Mouse (Mus musculus): ENCODE data around the gene Gm16503.
"Not testable (repeated sequence)": the region's sequence is repeated elsewhere in the genome, so short reads cannot be mapped to it uniquely, and the experiment has no call there.

DNA sequence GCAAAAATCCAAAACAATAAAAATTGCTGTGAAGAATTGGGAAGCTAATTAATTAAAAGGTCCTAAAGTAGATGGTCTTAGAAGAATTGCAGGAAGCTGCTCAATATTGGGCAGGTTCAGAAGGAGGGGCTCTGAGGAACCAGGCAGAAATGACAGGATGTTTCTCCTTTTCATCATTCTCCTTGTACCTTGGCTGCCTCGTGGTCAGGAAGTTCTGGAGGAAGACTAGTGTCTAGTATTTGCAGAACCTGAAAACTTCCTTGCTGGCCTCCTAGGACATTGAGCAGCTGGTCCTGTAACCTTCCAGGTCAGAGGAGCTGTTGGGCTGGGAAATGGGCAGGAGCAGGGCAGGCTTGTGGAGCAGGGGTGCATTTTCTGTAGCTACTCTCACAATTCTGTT lies 16.9 kb downstream of the Gm16503 start:
- TF ChIP-seq CTCF (IDR thresholded peaks at IDR 0.05; ENCODE audit: control insufficient read depth, insufficient read depth, insufficient read length); USF1 (IDR thresholded peaks at IDR 0.05; ENCODE audit: low read depth); MAX (IDR thresholded peaks at IDR 0.05); CEBPB (IDR thresholded peaks at IDR 0.05; ENCODE audit: low read depth); MYOD1 (IDR thresholded peaks at IDR 0.05; ENCODE audit: control insufficient read depth, insufficient read length, low read depth); MYOG (IDR thresholded peaks at IDR 0.05; ENCODE audit: control insufficient read depth, extremely low read depth, insufficient read length): not testable (repeated sequence)
